Mouse (Mus musculus) kidney, embryonic 16.5 days (tissue): ENCODE measurements around the gene Tshz2. TPM values are rescaled to one million over a fixed set of nuclear protein-coding genes. Genes with fewer than 3 reads are reported as not detected.

Experiments
- ATAC-seq: fragments of 200-750 bp; cut with Nextera tagmentation; 2 replicates; pipeline ENCODE4 v1.8.0; 2017; ENCODE audit warnings: moderate TSS enrichment; ENCODE audit not compliant: low FRiP score, low TSS enrichment
- H3K27ac ChIP-seq: fragments of 300-500 bp; sonication (generic); 2 replicates; pipeline ENCODE4 v1.5.1; 2014; ENCODE audit warnings: low read length
- H3K27me3 ChIP-seq: fragments of 300-500 bp; sonication (generic); 2 replicates; pipeline ENCODE4 v1.6.1; 2014; ENCODE audit warnings: low read length, control low read depth, mixed read lengths; ENCODE audit not compliant: insufficient read depth
- H3K36me3 ChIP-seq: fragments of 300-500 bp; sonication (generic); 2 replicates; pipeline ENCODE4 v1.6.1; 2014; ENCODE audit warnings: low read length, control low read depth, mixed read lengths; ENCODE audit not compliant: insufficient read depth
- H3K4me1 ChIP-seq: fragments of 300-500 bp; sonication (generic); 2 replicates; pipeline ENCODE4 v1.6.1; 2014; ENCODE audit warnings: low read length, control low read depth, mixed read lengths; ENCODE audit not compliant: insufficient read depth
- H3K4me2 ChIP-seq: fragments of 300-500 bp; sonication (generic); replicated peaks from 2 replicates; pipeline ENCODE4 v1.6.1; 2014; ENCODE audit warnings: low read depth, low read length
- H3K4me3 ChIP-seq: fragments of 300-500 bp; sonication (generic); 2 replicates; pipeline ENCODE4 v1.5.1; 2014; ENCODE audit warnings: mild to moderate bottlenecking, low read length
- H3K9ac ChIP-seq: fragments of 300-500 bp; sonication (generic); replicated peaks from 2 replicates; pipeline ENCODE4 v1.6.1; 2014; ENCODE audit warnings: low read length
- H3K9me3 ChIP-seq: fragments of 300-500 bp; sonication (generic); 2 replicates; pipeline ENCODE4 v1.6.1; 2016; ENCODE audit warnings: low read length, control low read depth
- WGBS: fragments of 180-500 bp; shearing (Covaris S2); extraction: QIAGEN DNeasy Blood & Tissue Kit; methylation state at CpG from one replicate; pipeline ENCODE4 v1.1.7; 2014; 5-methylcytosine and 5-hydroxymethylcytosine counted together
- polyA plus RNA-seq: library from polyadenylated mRNA; unstranded; fragments of >200 nt; fragmentation: Nextera tagmentation; extraction: Ambion mirVana; gene quantifications from 2 replicates; pipeline ENCODE4 v1.2.1, GENCODE M21; 2015

The Tshz2 gene
- polyA plus RNA-seq, 1 experiment from 2014 or later, result 11.5 TPM

DNA sequence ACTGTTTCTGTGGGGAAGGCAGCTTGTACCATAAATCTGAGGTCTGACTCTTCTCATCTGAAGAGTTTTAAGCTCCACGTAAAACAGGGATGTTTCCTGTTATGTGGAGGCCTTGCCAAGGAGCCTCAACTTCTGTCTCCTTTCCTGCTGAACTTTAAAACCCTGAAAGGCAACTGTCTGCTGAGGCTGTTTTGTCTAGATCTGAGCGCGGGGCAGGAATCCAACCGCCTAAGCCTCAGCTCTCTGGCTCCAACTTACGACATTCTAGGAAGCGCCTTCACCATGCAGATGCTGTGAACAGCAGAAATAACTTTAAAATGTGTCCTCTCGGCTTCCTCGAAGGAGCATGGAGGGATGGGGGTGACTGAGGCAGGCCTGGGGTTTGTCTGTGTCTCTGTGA lies 318.2 kb downstream of the Tshz2 start:
- H3K9me3 ChIP-seq, result no peaks in the 10 kb centered on the region
- peaks cover 4% of the 10 kb centered on the region for H3K4me1 ChIP-seq
- no peak overlapping the region for H3K4me3 ChIP-seq
- no peaks in the 10 kb centered on the region for H3K27me3 ChIP-seq
- no peak for ATAC-seq
- no peak overlapping the region for H3K9ac ChIP-seq
- 52% methylated on average over 8 of the region's 8 CpGs for WGBS
- no peak overlapping the region for H3K4me2 ChIP-seq
- no peaks in the 10 kb centered on the region for H3K36me3 ChIP-seq
- no peak overlapping the region for H3K27ac ChIP-seq

DNA sequence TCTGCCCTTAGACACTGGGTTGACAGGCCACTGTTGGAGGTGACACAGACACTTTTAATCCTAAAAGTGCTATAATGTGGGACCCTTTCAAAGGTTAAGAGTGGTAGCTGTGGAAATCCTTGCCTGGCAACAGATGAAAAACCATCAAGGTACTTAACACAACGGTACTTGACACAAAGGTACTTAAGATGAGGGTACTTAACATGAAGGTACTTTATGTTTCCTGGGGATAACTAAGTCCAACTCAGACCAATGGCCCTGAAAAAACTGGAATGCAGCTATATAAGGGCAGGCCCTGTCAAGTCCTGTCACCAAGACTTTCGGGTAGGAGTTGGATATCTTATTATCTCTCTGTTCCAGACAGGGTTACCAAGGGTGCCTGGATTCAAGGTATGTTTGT lies 320.2 kb downstream of the Tshz2 start:
- H3K36me3 ChIP-seq, result no peaks in the 10 kb centered on the region
- no peak overlapping the region for H3K9ac ChIP-seq
- no peaks in the 10 kb centered on the region for H3K9me3 ChIP-seq
- ATAC-seq, result no peak
- no peak overlapping the region for H3K4me2 ChIP-seq
- H3K27ac ChIP-seq, result no peak overlapping the region
- no peak overlapping the region for H3K4me3 ChIP-seq
- peaks cover 4% of the 10 kb centered on the region for H3K4me1 ChIP-seq
- WGBS, result 88% methylated on average over 2 of the region's 2 CpGs
- no peaks in the 10 kb centered on the region for H3K27me3 ChIP-seq

DNA sequence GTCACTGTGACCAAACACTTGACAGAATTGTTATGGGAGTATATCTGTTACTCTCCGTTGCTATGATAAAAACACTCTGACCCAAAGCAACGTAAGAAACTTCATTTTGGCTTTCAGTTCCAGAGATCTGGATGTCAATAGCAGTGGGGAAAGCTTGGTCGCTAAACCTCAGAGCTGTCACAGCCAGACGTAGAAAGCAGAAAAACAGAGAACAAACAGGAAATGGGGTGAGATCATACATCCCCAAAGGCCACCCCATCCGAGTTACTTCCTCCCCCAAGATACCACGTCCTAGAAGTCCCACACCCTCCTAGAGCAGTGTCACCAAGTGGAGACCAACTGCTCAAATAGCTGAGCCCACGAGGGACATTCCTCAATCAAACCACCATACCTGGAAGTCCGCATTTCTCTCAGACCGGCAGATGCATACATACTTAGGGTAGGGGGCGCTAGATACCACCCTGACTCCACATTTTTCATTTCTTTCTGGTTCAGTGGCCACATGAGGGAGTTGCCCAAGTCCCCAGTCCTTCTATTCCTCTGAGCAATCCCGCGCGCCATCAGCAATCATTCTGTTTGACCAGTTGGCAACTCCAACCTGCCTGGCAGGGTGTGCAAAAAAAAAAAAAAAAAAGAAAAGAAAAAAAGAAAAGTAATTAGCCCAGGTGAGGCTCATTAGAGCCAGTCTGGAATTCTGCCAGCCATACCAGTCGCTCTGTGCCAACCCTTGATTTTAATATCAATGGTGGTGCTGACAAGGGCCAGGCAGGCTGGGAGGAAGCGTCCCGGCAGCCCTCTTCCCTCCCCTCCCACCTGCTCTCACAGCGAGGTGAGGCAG lies 326.1 kb downstream of the Tshz2 start:
- 34% methylated on average over 17 of the region's 17 CpGs for WGBS
- Histone ChIP-seq H3K4me1 (peaks cover 14% of the 10 kb centered on the region), H3K27ac (no peak overlapping the region), H3K4me2 (no peak overlapping the region), H3K9ac (no peak overlapping the region), H3K27me3 (no peaks in the 10 kb centered on the region), H3K9me3 (no peaks in the 10 kb centered on the region), H3K36me3 (no peaks in the 10 kb centered on the region), H3K4me3 (no peak overlapping the region)
- ATAC-seq, result no peak

DNA sequence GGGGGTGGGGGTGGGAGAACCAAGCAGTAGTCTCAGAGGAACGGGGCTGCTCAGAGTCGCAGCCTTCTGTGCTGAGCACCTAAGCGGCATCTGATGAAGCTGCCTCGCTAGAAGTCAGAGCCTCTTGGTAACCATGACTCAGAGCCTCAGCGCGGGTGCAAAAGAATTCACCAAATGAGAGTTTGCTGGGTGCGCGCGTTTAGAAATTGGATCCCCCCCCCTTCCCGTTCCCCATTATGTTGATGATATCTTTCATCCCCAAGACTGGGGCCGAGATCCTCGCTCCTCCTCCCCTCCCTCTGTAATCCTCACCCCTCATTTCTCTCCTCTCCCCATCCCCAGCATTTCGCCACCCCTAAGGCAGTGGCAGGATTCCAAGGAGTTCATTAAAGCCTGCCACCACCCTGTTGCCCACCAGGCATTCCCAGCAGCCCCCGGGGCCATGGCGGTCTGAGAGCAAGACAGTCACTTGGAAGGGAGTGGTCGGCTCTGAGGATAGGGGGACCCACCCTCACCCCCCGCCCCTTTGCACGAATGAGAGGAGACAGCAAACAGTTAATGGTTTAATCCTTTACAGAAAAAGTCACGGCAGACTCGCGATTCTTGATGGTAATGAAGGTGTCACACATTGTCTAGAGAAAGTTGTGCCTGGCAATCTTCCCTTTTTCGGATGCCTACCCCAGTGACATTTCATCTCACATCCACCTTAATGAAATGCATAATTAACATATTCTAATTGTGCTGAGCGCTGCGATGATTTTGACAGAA lies 328.8 kb downstream of the Tshz2 start:
- H3K4me1 ChIP-seq, result peaks cover 14% of the 10 kb centered on the region
- 0 out of 2 replicates have a peak overlapping the region, but pooled peaks have one; percentile 1 for H3K9ac ChIP-seq
- 0 out of 2 replicates have a peak, but pooled peaks have one; percentile 24 for ATAC-seq
- H3K4me2 ChIP-seq, result peak overlapping the region; percentile 51
- no peaks in the 10 kb centered on the region for H3K9me3 ChIP-seq
- H3K27me3 ChIP-seq, result no peaks in the 10 kb centered on the region
- H3K4me3 ChIP-seq, result peak overlapping the region; percentile 16
- WGBS, result 25% methylated on average over 24 of the region's 24 CpGs
- H3K27ac ChIP-seq, result no peak overlapping the region
- no peaks in the 10 kb centered on the region for H3K36me3 ChIP-seq

DNA sequence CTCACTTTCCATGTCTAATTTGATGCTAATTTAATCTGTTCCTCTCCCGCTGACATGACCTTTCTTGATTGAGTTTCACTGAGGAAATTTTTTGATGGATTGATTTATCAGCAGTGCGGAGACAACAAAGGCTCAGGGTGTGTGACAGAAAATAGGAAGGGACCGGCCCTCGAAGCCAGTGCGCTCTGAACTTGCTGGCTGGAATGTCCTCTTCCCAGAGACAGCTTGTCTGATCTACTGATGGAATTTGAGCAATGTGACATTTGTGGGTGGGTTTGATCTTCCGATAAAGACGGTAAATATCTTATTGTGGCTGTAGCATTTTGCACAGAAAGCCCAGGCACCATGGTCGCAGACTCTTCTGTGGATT lies 329.4 kb downstream of the Tshz2 start:
- Histone ChIP-seq H3K4me1 (peaks cover 14% of the 10 kb centered on the region), H3K4me2 (peak overlapping the region; percentile 51), H3K36me3 (no peaks in the 10 kb centered on the region), H3K4me3 (no peak overlapping the region), H3K9me3 (no peaks in the 10 kb centered on the region), H3K9ac (no peak overlapping the region), H3K27ac (no peak overlapping the region), H3K27me3 (no peaks in the 10 kb centered on the region)
- ATAC-seq, result no peak
- 47% methylated on average over 8 of the region's 8 CpGs for WGBS

DNA sequence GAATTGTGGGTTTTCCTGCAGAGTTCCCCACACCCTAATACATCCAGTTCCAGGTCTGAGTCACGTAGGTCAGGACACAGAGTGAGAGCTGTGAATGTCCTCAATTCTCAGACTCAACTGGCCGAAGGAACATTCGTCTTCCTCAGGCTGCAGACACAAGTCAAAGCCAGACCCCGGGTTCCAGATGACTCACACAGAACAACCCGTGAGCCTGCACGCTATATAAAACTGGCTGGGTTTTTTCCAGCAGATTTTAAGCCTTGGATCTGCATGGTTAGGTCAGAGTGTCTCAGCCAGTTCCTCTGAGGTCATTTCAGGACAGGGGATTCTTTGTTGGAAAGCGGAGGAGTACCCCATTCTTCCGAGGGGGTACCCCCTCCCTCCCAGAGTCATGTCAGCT lies 330.0 kb downstream of the Tshz2 start:
- H3K4me1 ChIP-seq, result peaks cover 14% of the 10 kb centered on the region
- no peak overlapping the region for H3K4me2 ChIP-seq
- H3K9me3 ChIP-seq, result no peaks in the 10 kb centered on the region
- no peak overlapping the region for H3K27ac ChIP-seq
- no peak overlapping the region for H3K9ac ChIP-seq
- no peak overlapping the region for H3K4me3 ChIP-seq
- H3K36me3 ChIP-seq, result no peaks in the 10 kb centered on the region
- no peaks in the 10 kb centered on the region for H3K27me3 ChIP-seq
- WGBS, result 49% methylated on average over 8 of the region's 8 CpGs
- ATAC-seq, result no peak

DNA sequence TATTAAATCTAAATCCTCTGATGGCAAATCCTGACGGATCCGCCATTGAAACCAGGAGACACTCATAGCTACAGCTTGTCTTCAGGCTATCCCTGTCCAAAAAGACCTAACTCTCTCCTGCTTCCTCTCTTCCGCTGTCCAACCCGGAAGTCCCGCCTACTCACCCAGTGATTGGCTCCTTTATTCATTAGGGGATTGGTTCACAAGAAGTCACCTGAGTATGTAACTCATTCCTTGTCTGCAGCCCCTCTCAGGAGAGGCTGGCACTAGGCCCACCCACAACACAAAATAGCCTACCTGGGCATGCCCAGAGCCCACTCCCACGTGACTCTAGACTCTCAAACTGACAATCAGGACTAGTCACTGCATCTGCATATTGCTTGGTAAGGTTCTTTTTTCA lies 337.7 kb downstream of the Tshz2 start:
- H3K4me2 ChIP-seq, result no peak overlapping the region
- no peaks in the 10 kb centered on the region; the same call in 1 of the 2 replicates for H3K9me3 ChIP-seq
- no peak overlapping the region for H3K4me3 ChIP-seq
- 93% methylated on average over 6 of the region's 6 CpGs for WGBS
- H3K27me3 ChIP-seq, result no peaks in the 10 kb centered on the region
- H3K9ac ChIP-seq, result no peak overlapping the region
- ATAC-seq, result no peak
- no peaks in the 10 kb centered on the region for H3K4me1 ChIP-seq
- H3K27ac ChIP-seq, result no peak overlapping the region
- no peaks in the 10 kb centered on the region for H3K36me3 ChIP-seq

DNA sequence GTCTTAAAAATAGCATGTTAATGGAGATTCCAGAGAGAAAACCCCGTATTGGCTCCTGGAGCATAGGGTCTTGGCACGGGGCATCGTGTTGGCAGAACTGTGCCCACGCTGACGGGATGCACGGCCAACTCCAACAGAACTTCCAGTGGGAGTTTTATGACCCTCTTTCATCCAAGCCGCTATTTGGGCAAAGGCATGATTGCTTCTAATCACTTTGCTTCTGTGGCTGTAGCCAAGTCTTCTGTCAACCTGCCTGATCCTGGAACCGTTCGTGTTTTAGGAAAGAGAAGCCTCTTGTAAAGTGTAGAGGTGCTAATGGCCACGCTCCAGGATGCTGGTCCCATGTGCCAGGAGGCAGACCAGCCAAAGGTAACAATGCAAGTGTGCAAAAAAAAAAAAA lies 350.1 kb downstream of the Tshz2 start:
- H3K4me1 ChIP-seq, result no peaks in the 10 kb centered on the region
- H3K27me3 ChIP-seq, result no peaks in the 10 kb centered on the region
- H3K4me3 ChIP-seq, result no peak overlapping the region
- no peak overlapping the region for H3K4me2 ChIP-seq
- H3K27ac ChIP-seq, result no peak overlapping the region
- no peak for ATAC-seq
- H3K36me3 ChIP-seq, result no peaks in the 10 kb centered on the region
- WGBS, result 81% methylated on average over 10 of the region's 10 CpGs
- H3K9ac ChIP-seq, result no peak overlapping the region
- H3K9me3 ChIP-seq, result no peaks in the 10 kb centered on the region

DNA sequence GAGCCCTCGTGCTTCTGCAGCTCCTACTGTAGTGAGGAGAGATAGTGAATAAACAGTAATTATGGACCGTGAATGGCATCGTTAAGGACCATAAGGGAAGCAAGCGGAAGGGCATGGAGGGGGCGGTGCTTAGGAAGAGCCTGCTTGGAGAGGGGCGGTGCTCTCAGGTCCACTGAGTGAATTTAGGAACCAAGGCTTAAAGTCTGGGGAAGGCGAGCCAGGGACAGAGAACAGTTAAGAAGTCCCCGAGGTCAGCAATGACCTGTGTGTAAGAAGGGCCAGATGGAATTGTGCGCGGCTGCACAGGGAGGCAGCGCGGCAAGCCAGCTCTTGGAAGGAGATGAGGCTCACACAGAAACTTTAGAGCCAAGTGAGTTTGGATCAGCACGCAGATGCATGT lies 354.4 kb downstream of the Tshz2 start:
- Histone ChIP-seq H3K4me3 (no peak overlapping the region), H3K27me3 (no peaks in the 10 kb centered on the region), H3K9ac (no peak overlapping the region), H3K36me3 (no peaks in the 10 kb centered on the region), H3K27ac (no peak overlapping the region), H3K4me2 (peak overlapping the region; percentile 23; the same call in 1 of the 2 replicates), H3K4me1 (no peaks in the 10 kb centered on the region), H3K9me3 (no peaks in the 10 kb centered on the region)
- WGBS, result 56% methylated on average over 13 of the region's 13 CpGs
- ATAC-seq, result no peak

DNA sequence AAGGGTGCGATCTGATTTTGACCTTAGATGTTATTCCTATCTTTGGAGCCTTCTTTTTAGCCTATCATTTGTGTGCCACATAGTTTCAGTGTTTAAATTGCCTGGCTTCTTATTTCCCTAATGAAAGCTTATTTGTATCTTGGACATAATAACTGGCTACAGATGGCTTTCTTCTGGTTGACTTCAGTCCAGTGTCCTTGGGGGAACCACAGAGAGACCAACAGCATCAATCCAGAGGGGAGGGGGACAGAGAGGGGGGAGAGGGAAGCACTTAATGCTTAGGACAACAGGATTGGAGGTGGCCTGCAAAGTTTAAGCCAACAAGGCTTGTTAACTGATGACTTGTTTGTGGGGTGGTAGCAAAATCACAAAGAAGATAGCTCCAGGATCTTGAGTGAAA lies 356.4 kb downstream of the Tshz2 start:
- Histone ChIP-seq H3K4me3 (no peak overlapping the region), H3K36me3 (no peaks in the 10 kb centered on the region), H3K27ac (no peak overlapping the region), H3K4me1 (no peaks in the 10 kb centered on the region), H3K27me3 (no peaks in the 10 kb centered on the region), H3K9ac (no peak overlapping the region), H3K9me3 (no peaks in the 10 kb centered on the region), H3K4me2 (no peak overlapping the region)
- 97% methylated on average over 1 of the region's 1 CpGs for WGBS
- ATAC-seq, result no peak
